Mouse (Mus musculus) layer of hippocampus, postnatal 36 days (tissue): ENCODE data around the gene Baz2b. TPM values are rescaled to one million over a fixed set of nuclear protein-coding genes. Genes with fewer than 3 reads are reported as not detected.
A peak's percentile ranks its signal among the peaks of the same experiment; 100 is the strongest.

ENCODE experiments used
- DNase-seq, 2 experiments: peaks; one replicate each; pipeline ENCODE4 v3.0.0; 2022
- total RNA-seq, 2 experiments: library from RNA; stranded (reverse); gene quantifications; 2 replicates each; pipeline ENCODE4 v1.2.3; 2021

The Baz2b gene
- total RNA-seq, 2 experiments from 2014 or later: 52.3 to 66.6 TPM

- DNase-seq: no peak
Measured at GRCm38 (mm10) chr2:60128631-60129030, 81.0 kb downstream of the Baz2b start.

- peak in 1 of 2 experiments; percentile 15 for DNase-seq
Measured at GRCm38 (mm10) chr2:60126831-60127230, 82.8 kb downstream of the Baz2b start.

DNA sequence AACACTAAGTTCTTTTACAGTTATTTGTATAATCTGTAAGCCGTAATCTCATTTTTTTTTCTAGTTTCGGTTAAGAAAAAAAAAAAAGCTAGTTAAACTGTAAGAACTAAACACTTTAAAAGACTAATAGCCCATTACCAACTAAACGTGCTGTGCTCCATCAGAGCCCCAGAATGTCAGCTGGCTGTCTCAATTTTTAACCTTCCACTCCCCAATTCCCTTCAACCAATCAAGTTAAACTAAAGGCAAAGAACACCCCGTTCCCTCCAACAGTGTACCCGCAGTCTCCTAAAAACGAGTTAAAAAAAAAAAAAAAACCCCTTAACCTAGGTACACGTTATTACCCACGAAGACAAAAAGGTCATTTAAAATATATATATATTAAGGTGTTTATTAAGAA lies 83.3 kb downstream of the Baz2b start:
- DNase-seq: no peak

DNA sequence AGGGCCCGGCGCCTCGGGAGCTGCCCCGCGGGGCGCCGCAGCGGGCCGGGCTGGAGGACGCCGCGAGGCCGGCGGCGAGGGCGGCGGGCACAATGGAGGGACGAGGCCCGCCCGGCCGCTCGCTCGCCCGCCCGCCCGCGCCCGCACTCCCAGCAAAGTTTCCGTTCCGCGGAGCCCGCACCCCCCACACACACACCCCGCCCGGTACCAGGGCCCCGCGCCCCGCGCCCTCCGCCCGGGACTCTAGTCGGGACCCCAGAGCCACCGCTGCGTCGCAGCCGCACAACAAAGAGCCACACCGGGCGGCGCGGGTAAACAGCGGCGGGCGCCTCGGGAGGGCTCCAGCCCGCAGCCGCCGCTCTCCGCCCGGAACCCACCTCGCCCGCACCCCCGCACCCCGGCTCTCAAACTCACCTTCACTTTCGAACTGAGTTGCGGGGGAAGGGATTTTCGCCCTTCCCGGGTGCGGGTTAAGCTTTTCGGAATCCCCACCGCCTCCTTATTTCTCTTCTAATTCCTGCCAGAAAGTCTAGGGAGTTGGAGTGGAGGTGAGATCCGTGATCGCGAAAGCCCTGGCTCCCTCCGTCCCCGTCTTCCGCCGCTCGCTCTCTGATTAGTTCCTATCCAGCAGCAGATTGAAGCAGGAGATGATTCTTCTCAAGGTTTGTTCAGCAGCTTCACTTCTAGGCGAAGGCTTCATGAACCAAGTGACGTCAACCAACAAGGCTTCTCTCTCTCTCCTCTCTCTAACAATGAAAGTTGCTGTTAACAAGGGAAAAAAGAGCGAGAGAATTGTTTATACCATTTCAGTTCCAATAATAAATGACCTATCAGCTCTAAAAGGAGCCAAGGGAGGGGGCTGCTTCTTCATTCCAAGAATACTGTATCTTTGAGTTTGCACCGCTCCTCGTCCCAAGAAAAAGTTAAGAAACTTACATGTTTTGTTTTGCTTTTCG lies 84.3 kb downstream of the Baz2b start:
- DNase-seq: peak; percentile 44 to 51

GRCm38 (mm10) chr2:60124648-60125048 lies 85.0 kb downstream of the Baz2b start:
- peak; percentile 47 to 61 for DNase-seq

DNA sequence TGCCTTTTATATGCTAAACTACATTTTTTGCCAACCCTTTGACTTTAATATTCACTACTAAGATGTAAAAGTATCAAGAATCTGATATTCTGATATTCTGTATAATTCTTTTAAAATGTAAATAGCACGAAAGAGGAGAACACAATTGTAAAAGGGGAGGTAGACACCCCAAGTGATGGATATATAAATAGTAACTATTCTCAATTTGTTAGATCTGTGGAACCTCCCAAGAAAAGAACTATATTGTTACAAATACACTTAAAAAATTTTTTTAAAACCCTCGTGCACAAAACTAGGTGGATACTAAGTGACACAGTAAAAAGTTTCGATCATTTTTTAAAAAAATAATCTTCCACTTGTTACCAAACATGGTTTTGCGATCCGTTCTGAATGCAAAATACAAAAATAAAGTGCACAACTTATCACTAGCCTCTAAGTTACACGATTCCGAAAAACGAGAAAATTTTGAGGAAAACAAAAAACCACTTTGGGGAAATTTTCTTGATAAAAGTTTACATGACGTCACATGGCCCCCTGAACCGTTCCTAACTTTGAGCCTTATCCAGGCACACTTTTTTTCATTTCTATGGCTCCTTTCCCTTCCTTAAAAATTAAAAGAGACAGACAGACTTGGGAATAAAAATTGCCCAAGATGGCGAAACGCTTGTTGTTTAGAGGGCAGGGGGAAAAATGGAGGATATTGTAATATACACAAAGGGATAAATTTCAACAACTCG lies 85.6 kb downstream of the Baz2b start:
- DNase-seq: no peak

DNA sequence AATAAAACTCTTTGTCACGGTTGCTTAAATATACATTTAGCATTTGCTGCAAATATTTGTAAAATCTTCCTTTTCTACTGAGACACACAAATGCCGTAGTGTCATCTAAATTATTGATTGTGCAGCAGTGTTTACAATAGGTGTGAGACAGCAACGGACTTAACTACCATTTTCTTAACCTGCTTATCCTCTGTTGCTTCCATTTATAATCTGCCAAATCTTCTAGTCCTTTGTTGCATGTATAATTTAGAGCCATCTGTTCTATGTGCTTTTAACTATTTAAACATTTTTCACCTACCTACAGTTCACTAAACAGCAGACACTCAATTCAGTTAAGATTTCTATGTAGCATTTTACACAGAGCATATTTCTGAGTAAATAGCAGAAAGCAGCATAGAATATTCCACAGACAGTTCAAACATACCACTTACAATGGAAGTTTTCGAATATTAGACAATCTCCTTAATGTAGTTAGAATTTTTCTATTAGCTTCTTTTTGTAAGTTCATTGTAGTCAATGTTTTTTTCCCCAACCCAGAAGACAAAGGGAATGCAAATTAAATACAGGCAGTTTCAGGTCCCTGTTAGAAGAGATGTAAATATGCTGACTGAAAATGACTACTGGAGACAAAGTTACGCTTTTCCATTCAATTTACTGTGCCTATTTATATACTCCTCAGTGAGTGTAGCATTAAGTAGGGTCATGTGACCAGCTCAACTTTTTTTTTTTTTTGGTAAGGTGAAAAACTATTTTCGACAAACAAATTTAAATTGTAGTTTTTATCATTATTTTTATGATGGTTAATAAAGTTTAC lies 86.4 kb downstream of the Baz2b start:
- no peak for DNase-seq

DNA sequence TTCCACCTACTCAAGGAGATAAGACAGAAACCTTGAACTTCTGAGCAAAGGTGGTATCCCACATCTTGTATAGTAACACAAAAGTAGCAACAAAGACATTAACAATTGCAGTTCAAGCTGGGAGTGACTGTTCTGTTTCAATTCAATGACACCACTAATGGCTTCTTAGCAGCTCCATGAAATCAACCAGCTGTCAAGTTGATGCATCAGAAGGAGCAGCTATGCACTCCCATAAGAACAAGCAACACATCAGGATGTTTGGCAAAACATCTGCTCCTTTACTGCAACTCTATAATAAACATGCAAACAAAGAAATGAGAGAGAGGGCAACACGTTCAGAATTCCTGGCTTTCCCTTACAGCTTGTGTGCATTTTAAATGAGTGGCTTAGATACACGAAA lies 87.5 kb downstream of the Baz2b start:
- DNase-seq: no peak

- no peak for DNase-seq
Measured at GRCm38 (mm10) chr2:60120681-60121080, 89.0 kb downstream of the Baz2b start.

DNA sequence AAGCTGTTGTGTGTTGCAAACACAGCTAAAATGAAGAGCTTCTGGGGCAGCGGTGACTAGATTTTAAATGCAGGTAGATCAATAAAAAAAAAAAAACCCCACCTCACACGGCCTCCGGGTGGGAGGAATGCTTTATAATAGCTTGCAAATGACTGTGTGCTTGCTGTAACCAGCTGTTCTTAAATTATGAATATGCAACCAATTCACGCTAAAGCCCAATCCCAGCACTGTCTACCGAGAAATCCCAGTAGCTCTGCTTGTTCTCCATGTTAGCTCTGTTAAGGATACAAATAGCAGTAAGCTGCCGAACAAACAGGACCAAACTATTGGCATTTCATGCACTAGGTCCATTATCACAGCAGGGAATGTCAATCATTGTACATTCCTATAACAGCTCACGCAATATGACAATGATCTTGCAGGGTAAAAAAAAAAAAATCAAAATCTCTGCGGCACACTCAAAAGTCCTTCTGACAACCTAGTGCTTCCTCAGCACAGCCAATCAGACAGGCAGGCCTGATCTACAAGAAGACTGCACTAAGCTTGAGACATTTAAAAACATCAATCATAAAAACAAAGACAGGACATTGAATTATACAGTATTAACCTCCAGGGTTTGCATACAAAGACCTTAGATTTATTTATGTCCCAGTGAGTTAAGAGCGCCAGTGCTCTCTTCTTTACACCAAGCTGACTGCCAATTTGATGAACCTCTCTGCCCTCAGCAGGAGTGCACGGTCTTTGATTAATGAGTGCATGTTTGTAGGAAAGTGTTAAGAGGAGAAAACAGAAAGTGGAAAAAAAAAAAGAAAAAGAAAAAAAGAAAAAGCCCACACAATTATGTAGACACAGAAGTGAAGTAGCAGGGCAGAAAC lies 90.7 kb downstream of the Baz2b start:
- DNase-seq: peak in 1 of 2 experiments; percentile 9

DNA sequence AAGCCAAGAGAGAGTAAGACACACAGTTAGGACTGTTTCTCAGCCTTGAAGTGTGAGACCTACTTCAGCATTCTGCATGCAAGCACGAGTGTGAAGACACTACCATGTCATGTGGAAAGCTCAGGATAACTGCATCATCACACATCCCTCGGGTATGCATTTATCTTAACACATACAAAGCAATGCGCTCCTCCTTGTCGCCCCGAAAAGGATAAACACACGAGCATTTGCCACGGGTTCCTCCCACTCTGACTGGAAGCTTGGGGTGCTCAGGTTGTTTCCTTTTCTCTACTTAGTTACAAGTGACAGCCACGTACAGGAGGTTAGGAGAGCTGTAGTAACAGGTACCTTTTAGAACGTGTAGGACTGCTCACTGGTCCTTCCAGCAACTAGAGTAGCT lies 91.8 kb downstream of the Baz2b start:
- no peak for DNase-seq

GRCm38 (mm10) chr2:60115891-60116554 lies 93.6 kb downstream of the Baz2b start:
- DNase-seq: no peak

DNA sequence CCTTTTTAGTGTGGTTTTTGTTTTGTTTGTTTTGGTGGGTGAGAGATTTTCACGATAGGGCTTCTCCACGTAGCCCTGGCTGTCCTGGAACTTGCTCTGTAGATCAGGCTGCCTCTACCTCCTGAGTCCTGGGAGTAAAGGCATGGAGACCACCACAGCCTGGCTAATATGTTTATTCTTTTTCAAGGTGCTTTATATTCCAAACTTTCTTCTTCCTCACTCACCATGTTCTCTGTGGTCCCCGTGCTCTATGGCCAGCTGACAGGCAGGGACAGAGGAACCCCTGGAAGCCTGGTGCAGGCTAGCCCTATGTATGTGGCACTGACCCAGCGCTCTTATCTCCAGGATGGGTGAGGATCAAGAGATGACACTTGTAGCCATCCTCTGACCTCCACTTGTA lies 94.7 kb downstream of the Baz2b start:
- no peak for DNase-seq

DNA sequence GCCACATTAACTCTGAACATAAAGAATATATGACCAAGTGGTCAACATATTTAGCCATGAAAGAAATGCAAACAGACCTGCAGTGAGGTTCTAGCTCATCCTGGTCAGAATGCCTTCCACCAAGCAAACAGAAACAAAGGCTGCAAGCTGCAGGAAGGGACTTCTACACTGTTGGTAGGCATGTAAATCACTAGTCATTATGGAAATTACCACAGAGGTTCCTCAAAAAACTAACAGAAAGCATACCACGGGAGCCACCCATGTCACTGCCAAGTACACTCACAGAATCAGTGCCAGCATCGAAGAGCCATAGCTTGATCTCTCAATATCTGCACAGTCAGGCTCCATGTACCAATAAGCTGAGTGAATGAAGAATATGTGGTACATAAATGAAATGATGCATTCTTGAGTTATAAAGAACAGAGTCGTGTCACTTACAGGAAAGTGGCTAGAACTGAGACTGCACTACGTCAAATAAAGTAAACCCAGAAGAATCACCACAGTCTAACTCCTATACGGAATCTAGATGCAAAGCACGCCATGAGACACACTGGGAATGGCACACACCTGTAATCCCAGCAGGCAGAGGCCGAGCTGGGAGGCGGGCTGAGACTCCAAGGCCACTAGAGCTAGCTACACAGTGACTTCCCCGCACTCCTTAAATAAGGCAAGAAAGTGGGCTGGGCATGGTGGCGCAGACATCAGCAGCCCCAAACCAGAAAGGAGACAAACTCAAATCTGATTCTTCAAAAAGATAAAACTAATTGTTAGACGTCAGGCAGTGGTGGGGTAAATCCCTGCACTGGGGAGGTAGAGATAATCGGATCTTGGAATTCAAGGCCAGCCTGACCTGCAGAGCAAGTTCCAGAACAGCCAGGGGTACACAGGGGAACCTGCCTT lies 95.7 kb downstream of the Baz2b start:
- no peak for DNase-seq

DNA sequence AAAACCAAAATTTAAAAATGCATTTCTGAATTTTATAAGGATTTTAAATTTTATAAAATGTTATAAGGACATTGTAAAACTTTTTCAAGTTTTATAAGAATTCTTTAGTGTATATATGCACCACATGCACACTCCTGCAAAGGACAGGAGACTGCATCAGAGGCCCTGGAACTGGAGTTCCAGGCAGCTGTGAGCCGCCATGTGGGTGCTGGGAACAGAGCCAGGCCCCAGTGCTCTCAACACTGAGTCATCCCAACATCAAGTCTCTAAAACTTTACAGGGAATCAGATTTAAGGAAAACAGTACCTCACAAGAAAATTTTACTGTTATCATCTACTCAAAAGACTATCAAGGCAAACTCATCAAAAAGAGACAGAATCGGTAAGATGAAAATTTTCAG lies 97.5 kb downstream of the Baz2b start:
- DNase-seq: no peak

DNA sequence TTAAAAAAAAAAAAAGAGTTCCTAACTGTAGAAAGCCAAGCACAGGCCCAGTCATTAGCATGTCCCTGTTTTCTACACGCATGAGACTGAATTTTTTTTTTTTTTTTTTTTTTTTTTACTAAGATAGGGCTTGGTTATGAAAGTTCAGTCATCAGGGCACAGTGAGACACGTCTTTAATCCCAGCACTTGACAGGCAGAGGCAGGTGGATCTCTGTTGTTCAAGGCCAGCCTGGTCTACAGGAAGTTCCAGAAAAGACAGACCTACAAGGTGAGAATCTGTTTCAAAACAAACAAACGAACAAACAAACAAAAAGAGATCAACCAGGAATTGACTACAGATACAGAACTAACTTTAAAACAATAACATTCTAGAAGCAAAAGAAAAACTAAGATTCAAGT lies 100.6 kb downstream of the Baz2b start:
- no peak for DNase-seq

DNA sequence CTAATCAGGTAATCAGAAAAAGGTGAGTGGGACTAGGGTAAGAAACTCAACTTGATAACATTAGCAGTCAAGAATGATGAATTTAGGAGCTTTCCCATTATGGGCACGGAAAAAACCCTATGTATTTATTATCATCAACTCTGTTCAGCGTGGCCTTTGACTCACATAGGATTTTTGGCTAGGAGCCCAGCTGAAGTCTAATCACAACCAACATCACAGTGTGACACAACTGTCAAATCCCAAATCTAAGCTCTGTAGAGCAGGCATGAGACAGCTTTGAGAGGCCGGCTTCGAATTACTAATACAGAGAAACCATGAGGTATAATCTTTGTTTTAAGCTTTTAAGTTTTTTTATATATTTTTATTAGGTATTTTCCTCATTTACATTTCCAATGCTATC lies 113.0 kb downstream of the Baz2b start:
- no peak for DNase-seq

GRCm38 (mm10) chr2:60090280-60090679 lies 119.4 kb downstream of the Baz2b start:
- no peak for DNase-seq

DNA sequence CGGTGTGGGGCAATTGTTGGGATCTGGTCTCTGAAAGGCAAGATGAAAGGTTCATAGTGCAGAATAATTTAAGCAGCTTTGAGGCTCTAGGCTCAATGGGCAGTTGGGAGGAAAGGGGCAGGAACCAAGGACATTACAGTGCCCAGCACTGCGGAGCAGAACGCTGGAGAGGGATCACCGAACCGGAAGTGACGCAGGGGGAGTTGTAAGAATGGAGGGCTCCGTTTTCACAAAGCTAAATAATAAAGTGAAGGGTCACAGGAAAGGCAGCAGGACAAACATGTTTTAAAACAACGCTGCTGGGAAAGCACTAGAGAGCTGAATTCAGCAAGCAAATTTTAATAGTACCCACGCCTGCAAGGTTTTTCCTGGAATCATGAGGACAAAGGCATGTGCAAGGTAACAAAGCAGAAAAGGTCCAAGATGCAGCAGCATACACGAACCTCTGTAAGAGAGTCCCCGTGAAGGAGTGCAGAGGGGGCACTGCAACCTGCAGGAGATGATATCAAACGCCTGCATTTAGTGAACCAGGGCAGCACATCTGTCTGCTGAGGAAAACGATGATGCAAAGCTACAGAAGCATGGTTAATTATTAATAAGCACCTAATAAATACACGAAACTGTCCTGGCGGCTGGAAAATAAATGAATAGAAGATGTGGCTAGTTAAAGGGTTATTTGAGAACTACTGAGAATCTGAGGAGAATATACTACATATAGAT lies 120.0 kb downstream of the Baz2b start:
- DNase-seq: no peak
